ENCODE assay signal across 13 mouse cellular contexts in genomic region chr1:59571502-59571901, GRCm38 (mm10).
"Had no signal": no experiment of that assay in that cellular context is flagged by ENCODE, and none has a peak within 500 bp of the region (broad histone marks: within the 10 kb centered on the region; RNA-seq: fewer than 3 reads in every experiment).

No protein-coding gene starts in this region.

- DNase-seq: kidney, adult 2 months; kidney, postnatal 10 days; kidney, postnatal 36 days; layer of hippocampus, postnatal 36 days; lung, adult 18-20 months; lung, postnatal 14 days; lung, postnatal 4 days; thymus, adult 2 months; thymus, postnatal 25 days had no signal

- ATAC-seq: intestine, postnatal 0 days; liver, embryonic 12.5 days; midbrain, embryonic 13.5 days; midbrain, embryonic 16.5 days had no signal
